Mouse (Mus musculus) T-helper 1 cell (primary cell): ENCODE measurements around the gene Ubqln4.
"Not testable (repeated sequence)": the region's sequence is repeated elsewhere in the genome, so short reads cannot be mapped to it uniquely, and the experiment has no call there.

Experiments used
- in situ Hi-C: fragments of 300-600 bp; cut with MboI, MseI; formaldehyde crosslinking; loops from one replicate; pipeline ENCODE4 v1.15.1; 2025; ENCODE audit warnings: high pct_unique_total_duplicates

The Ubqln4 gene

GRCm38 (mm10) chr3:88596547-88596946, 43.0 kb downstream of the Ubqln4 start:
- in situ Hi-C loops, result not testable (repeated sequence)

GRCm38 (mm10) chr3:88602466-88602865, 48.9 kb downstream of the Ubqln4 start:
- in situ Hi-C loops, result no loop called here

- in situ Hi-C loops, result no loop called here
Measured at GRCm38 (mm10) chr3:88603714-88604161, 50.2 kb downstream of the Ubqln4 start.

DNA sequence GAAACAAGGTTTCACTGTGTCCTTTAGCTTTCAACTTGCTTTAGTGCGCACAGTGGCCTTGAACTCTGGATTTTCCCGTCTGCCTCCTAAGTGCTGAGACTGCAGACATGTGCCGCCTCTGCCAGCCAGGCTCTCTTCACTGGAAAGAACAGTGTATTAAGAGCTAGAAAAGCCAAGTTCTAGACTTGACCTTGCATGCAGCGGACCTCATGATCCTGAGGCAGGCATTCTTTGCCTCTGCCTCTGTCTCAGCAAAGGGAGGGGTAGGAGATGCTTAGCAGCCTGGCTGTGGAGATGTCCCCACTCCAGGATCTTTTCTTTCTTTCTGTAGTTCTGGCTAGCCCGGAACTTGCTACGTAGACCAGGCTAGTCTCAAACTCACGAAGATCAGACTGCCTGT, 51.3 kb downstream of the Ubqln4 start:
- in situ Hi-C loops, result loop anchor here (5.0 kb wide), 1 partner anchor 37 kb away; no protein-coding TSS in a partner anchor

DNA sequence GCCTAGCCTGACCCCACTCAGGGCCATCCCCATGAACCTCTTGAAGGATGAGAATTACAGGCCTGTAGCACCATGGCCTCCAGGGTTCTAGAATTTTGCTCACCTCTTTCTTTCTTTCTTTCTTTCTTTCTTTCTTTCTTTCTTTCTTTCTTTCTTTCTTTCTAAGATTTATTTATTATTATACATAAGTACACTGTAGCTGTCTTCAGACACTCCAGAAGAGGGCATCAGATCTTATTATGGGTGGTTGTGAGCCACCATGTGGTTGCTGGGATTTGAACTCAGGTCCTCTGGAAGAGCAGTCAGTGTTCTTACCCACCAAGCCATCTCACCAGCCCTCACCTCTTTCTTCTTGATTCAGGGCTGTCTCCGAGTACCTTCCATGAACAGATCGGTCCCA, 52.1 kb downstream of the Ubqln4 start, which contains the start of gene Arhgef2:
Gene Arhgef2, plus strand, starts transcription at position 301 of the 400 bp plus-strand sequence.
- in situ Hi-C loops, result loop anchor here (5.0 kb wide), 1 partner anchor 37 kb away; no protein-coding TSS in a partner anchor

DNA sequence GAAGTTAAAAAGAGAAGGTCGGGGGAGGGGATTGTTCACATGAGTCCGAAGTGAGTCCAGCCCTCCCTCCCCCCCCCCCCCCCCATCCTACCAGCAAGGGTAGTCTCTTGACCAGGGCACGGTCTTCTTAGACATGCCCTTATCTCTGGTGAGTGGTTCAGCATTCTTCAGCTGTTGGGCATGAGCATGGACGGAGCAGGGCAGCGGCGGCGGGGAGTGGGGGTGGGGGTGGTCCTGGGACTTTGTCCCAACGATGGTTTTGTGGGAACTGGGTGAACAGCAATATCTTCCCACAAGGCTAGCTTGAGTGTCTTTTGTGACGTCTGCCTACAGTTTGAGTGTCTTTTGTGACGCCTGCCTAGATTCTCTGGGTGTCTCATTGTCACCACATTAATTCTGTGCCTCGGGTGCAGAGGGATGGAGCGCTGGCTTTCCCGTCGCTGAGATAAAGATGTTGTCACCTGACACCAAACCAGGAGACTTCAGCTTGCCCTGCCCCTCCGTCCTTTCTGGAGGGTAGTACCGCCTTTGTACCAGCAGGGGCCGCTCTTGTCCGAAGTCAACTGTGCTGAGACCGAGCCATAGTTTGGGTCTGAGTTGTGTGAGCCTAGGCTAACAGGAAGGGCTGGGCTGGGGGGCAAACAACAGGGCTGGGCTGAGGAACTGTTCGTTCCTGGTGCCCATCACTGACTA, 53.7 kb downstream of the Ubqln4 start:
- in situ Hi-C loops, result loop anchor here (5.0 kb wide), 1 partner anchor 35 kb away; no protein-coding TSS in a partner anchor

- in situ Hi-C loops, result loop anchor here (5.0 kb wide), 1 partner anchor 35 kb away; no protein-coding TSS in a partner anchor
Measured at GRCm38 (mm10) chr3:88607758-88608138, 54.2 kb downstream of the Ubqln4 start.

- in situ Hi-C loops, result loop anchor here (5.0 kb wide), 1 partner anchor 33 kb away; no protein-coding TSS in a partner anchor
Measured at GRCm38 (mm10) chr3:88609066-88609465, 55.5 kb downstream of the Ubqln4 start.

- in situ Hi-C loops, result no loop called here
Measured at GRCm38 (mm10) chr3:88614418-88614817, 60.9 kb downstream of the Ubqln4 start.

- in situ Hi-C loops, result no loop called here
Measured at GRCm38 (mm10) chr3:88615117-88615516, 61.6 kb downstream of the Ubqln4 start.

- in situ Hi-C loops, result no loop called here
Measured at GRCm38 (mm10) chr3:88615902-88616391, 62.4 kb downstream of the Ubqln4 start.

DNA sequence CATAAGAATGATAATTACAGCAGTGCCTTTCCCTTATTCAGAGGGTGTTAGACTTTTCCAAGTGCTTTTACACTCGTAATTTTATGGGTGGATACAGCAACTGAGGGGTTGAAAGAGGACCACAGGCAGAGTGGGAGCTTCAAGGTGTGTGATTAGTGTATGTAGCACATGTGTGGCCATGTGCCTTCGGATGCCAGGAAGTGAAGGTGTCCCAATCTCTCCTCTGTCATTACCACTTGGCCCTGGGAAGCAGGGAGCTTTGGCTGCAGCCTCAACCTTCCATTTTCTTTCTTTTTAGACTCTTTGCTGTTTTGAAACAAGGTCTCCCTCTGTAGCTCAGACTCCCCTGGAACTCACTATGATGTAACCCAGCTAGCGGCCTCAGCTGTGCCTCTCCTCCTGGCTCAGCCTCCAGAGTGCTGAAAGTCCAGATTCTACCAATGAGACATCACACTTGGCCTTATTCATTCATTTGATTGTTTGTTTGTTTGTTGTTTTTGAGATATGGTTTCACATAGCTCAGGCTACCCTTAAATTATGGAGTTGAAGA, 63.5 kb downstream of the Ubqln4 start:
- in situ Hi-C loops, result no loop called here

DNA sequence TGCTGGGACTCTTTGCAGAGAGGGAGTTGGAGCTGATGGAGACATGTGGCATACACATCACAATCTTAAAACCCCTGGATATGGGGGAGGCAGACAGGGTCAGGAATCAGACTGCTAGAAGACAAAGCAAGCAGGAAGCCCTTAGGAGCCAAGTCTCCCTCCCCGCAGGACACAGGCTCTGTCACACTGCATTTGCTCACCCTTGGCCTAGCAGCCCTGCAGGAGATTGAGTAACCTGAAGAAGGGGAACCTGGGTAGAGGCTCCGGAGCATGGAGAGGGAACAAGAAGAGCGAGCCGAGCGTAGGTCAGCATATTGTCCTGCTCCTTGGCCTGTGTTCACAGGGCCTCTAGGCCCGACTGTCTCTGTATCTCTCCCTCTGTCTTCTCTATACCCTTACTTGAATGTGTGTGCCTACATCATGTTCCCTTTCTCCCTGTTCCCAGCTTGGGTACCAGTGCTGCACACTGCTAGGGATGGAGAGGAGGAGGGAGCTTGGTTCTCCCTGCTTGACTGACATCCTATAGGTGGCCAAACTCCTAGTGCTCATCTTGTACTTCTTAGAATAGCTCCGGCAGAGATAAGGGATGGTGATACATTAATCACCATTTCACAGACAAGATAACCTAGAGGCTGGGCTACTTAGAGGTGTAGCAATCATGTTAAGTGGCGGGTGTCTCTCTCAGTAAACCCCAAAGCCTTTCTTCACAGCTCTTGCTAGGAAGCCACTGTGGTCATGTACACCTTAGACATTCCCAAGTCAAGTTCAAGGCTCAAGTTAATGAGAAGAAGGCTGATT, 64.7 kb downstream of the Ubqln4 start:
- in situ Hi-C loops, result no loop called here
